Mouse (Mus musculus) heart, postnatal 4 days (tissue): ENCODE results near the gene Nrbf2. TPM values are rescaled to one million over a fixed set of nuclear protein-coding genes. Genes with fewer than 3 reads are reported as not detected.

Experiments used
- total RNA-seq, 2 experiments: library from RNA; stranded (reverse); gene quantifications; 2 replicates each; pipeline ENCODE4 v1.2.3; 2021

The Nrbf2 gene
- total RNA-seq, 2 experiments from 2014 or later: 7.2 to 8.3 TPM

Other genes starting within 250 kb of the Nrbf2 start
- 10 to 100 TPM; 66.7 to 70.5 TPM for gene Jmjd1c, start 189.2 kb downstream of the Nrbf2 start, total RNA-seq
- gene Reep3, start 188.4 kb downstream of the Nrbf2 start, total RNA-seq: 10 to 100 TPM; 42.9 to 43.7 TPM